Mouse (Mus musculus) lung, postnatal 25 days (tissue): ENCODE measurements around the gene Icos.

ENCODE experiments used
- DNase-seq: peaks from one replicate; pipeline ENCODE4 v3.0.0; 2022; ENCODE audit warnings: low spot score

Gene Icos

GRCm38 (mm10) chr1:61039310-61039709 is 61.6 kb downstream of the Icos start:
- no peak for DNase-seq

- DNase-seq = no peak
Observed at GRCm38 (mm10) chr1:61040401-61040800, 62.7 kb downstream of the Icos start.

- no peak for DNase-seq
Observed at GRCm38 (mm10) chr1:61042842-61043241, 65.1 kb downstream of the Icos start.

GRCm38 (mm10) chr1:61046055-61046705 is 68.5 kb downstream of the Icos start:
- no peak for DNase-seq

- no peak for DNase-seq
Observed at GRCm38 (mm10) chr1:61047336-61047735, 69.6 kb downstream of the Icos start.
